Mouse (Mus musculus): ENCODE measurements around the gene Itpa. TPM values are rescaled to one million over a fixed set of nuclear protein-coding genes. Genes with fewer than 3 reads are reported as not detected.
"Not testable (repeated sequence)": the region's sequence is repeated elsewhere in the genome, so short reads cannot be mapped to it uniquely, and the experiment has no call there.

The Itpa gene
- polyA plus RNA-seq, 1 experiment from 2014 or later, result 123 TPM

GRCm38 (mm10) chr2:130639276-130639675 is 28.1 kb upstream of the Itpa start:
- H3K9me3 ChIP-seq, result no peaks in the 10 kb centered on the region
- no peak overlapping the region for H3K4me2 ChIP-seq
- H3K27ac ChIP-seq (replicated peaks), result no peak overlapping the region
- H3K4me3 ChIP-seq, result no peak overlapping the region
- peaks cover 35% of the 10 kb centered on the region for H3K27me3 ChIP-seq
- peaks cover 6% of the 10 kb centered on the region for H3K36me3 ChIP-seq
- peaks cover 41% of the 10 kb centered on the region for H3K4me1 ChIP-seq (replicated peaks)
- ATAC-seq (ENCODE audit: low FRiP score, low read depth), result no peak
- H3K9ac ChIP-seq, result no peak overlapping the region
- WGBS, result 76% methylated on average over 6 of the region's 6 CpGs

GRCm38 (mm10) chr2:130641351-130642025 is 25.9 kb upstream of the Itpa start:
- peak overlapping the region; percentile 81 for H3K4me2 ChIP-seq
- H3K9me3 ChIP-seq, result no peaks in the 10 kb centered on the region
- H3K4me1 ChIP-seq (replicated peaks), result peaks cover 22% of the 10 kb centered on the region
- WGBS, result 73% methylated on average over 6 of the region's 6 CpGs
- peak overlapping the region; percentile 88; the same call in 1 of the 2 replicates for H3K27ac ChIP-seq (replicated peaks)
- ATAC-seq (ENCODE audit: low FRiP score, low read depth), result 0 out of 2 replicates have a peak, but pooled peaks have one; percentile 7
- peak overlapping the region; percentile 93 for H3K4me3 ChIP-seq
- no peaks in the 10 kb centered on the region for H3K36me3 ChIP-seq
- H3K9ac ChIP-seq, result peak overlapping the region; percentile 91
- H3K27me3 ChIP-seq, result peaks cover 13% of the 10 kb centered on the region

GRCm38 (mm10) chr2:130642197-130642660 is 25.2 kb upstream of the Itpa start:
- peaks cover 22% of the 10 kb centered on the region for H3K4me1 ChIP-seq (replicated peaks)
- peak overlapping the region; percentile 88 for H3K27ac ChIP-seq (replicated peaks)
- peak overlapping the region; percentile 91 for H3K9ac ChIP-seq
- H3K4me3 ChIP-seq, result peak overlapping the region; percentile 93
- 2% methylated on average over 16 of the region's 27 CpGs for WGBS
- H3K9me3 ChIP-seq, result no peaks in the 10 kb centered on the region
- peaks cover 7% of the 10 kb centered on the region; the same call in 1 of the 2 replicates for H3K36me3 ChIP-seq
- ATAC-seq (ENCODE audit: low FRiP score, low read depth), result peak; percentile 75
- H3K27me3 ChIP-seq, result peaks cover 5% of the 10 kb centered on the region
- peak overlapping the region; percentile 81 for H3K4me2 ChIP-seq

- peak; percentile 95 for ATAC-seq (ENCODE audit: low FRiP score, low read depth)
- H3K9ac ChIP-seq, result peak within 1 kb of the TSS; percentile 91
- H3K4me1 ChIP-seq (replicated peaks), result peaks cover 22% of the 10 kb centered on the region
- H3K9me3 ChIP-seq, result no peaks in the 10 kb centered on the region
- peak within 1 kb of the TSS; percentile 81 for H3K4me2 ChIP-seq
- no peaks in the 10 kb centered on the region; the same call in 1 of the 2 replicates for H3K27me3 ChIP-seq
- H3K4me3 ChIP-seq, result peak within 1 kb of the TSS; percentile 93
- H3K27ac ChIP-seq (replicated peaks), result peak within 1 kb of the TSS; percentile 88
- H3K36me3 ChIP-seq, result peaks cover 7% of the 10 kb centered on the region; the same call in 1 of the 2 replicates
- 4% methylated on average over 24 of the region's 40 CpGs for WGBS
Measured at GRCm38 (mm10) chr2:130642684-130643369, 24.6 kb upstream of the Itpa start, which contains the start of gene Lzts3. Gene Lzts3 (minus strand): TSS chr2:130642803.

GRCm38 (mm10) chr2:130645198-130645597 is 22.2 kb upstream of the Itpa start:
- peaks cover 12% of the 10 kb centered on the region; the same call in 1 of the 2 replicates for H3K36me3 ChIP-seq
- H3K9ac ChIP-seq, result no peak overlapping the region
- WGBS, result 82% methylated on average over 4 of the region's 4 CpGs
- H3K4me3 ChIP-seq, result no peak overlapping the region
- H3K4me2 ChIP-seq, result no peak overlapping the region
- ATAC-seq (ENCODE audit: low FRiP score, low read depth), result no peak
- no peaks in the 10 kb centered on the region for H3K27me3 ChIP-seq
- H3K27ac ChIP-seq (replicated peaks), result no peak overlapping the region
- H3K4me1 ChIP-seq (replicated peaks), result peaks cover 22% of the 10 kb centered on the region
- no peaks in the 10 kb centered on the region for H3K9me3 ChIP-seq

GRCm38 (mm10) chr2:130649028-130649427 is 18.4 kb upstream of the Itpa start:
- ATAC-seq (ENCODE audit: low FRiP score, low read depth); H3K27me3 ChIP-seq; H3K9me3 ChIP-seq; H3K4me3 ChIP-seq; H3K4me1 ChIP-seq (replicated peaks); H3K4me2 ChIP-seq; H3K9ac ChIP-seq; H3K27ac ChIP-seq (replicated peaks): not testable (repeated sequence)
- WGBS, result 89% methylated on average over 6 of the region's 6 CpGs
- peaks cover 34% of the 10 kb centered on the region for H3K36me3 ChIP-seq

GRCm38 (mm10) chr2:130653303-130653702 is 14.1 kb upstream of the Itpa start:
- Histone ChIP-seq H3K36me3 (peaks cover 61% of the 10 kb centered on the region), H3K9ac (no peak overlapping the region), H3K4me2 (no peak overlapping the region), H3K9me3 (no peaks in the 10 kb centered on the region), H3K27me3 (no peaks in the 10 kb centered on the region), H3K27ac (replicated peaks) (no peak overlapping the region), H3K4me3 (no peak overlapping the region), H3K4me1 (replicated peaks) (no peaks in the 10 kb centered on the region)
- ATAC-seq (ENCODE audit: low FRiP score, low read depth), result no peak
- WGBS, result 84% methylated on average over 2 of the region's 2 CpGs

- Histone ChIP-seq H3K4me2 (no peak overlapping the region), H3K27ac (replicated peaks) (no peak overlapping the region), H3K36me3 (peaks cover 64% of the 10 kb centered on the region), H3K9ac (no peak overlapping the region), H3K4me1 (replicated peaks) (no peaks in the 10 kb centered on the region), H3K27me3 (no peaks in the 10 kb centered on the region), H3K4me3 (no peak overlapping the region), H3K9me3 (no peaks in the 10 kb centered on the region)
- WGBS, result 88% methylated on average over 1 of the region's 1 CpGs
- no peak for ATAC-seq (ENCODE audit: low FRiP score, low read depth)
Measured at GRCm38 (mm10) chr2:130653760-130654159, 13.7 kb upstream of the Itpa start.

- Histone ChIP-seq H3K9ac (no peak overlapping the region), H3K27me3 (no peaks in the 10 kb centered on the region), H3K27ac (replicated peaks) (no peak overlapping the region), H3K4me3 (no peak overlapping the region), H3K4me2 (no peak overlapping the region), H3K4me1 (replicated peaks) (no peaks in the 10 kb centered on the region), H3K36me3 (peaks cover 69% of the 10 kb centered on the region), H3K9me3 (no peaks in the 10 kb centered on the region)
- WGBS, result 98% methylated on average over 6 of the region's 6 CpGs
- ATAC-seq (ENCODE audit: low FRiP score, low read depth), result no peak
Measured at GRCm38 (mm10) chr2:130655660-130656339, 11.6 kb upstream of the Itpa start.

- H3K9me3 ChIP-seq, result no peaks in the 10 kb centered on the region
- H3K9ac ChIP-seq, result no peak overlapping the region
- H3K27ac ChIP-seq (replicated peaks), result no peak overlapping the region
- ATAC-seq (ENCODE audit: low FRiP score, low read depth), result no peak
- no peak overlapping the region for H3K4me3 ChIP-seq
- H3K4me2 ChIP-seq, result no peak overlapping the region
- no peaks in the 10 kb centered on the region for H3K4me1 ChIP-seq (replicated peaks)
- H3K27me3 ChIP-seq, result no peaks in the 10 kb centered on the region
- 94% methylated on average over 9 of the region's 9 CpGs for WGBS
- peaks cover 71% of the 10 kb centered on the region for H3K36me3 ChIP-seq
Measured at GRCm38 (mm10) chr2:130656536-130656935, 10.9 kb upstream of the Itpa start.

GRCm38 (mm10) chr2:130657541-130657940 is 9.9 kb upstream of the Itpa start:
- H3K9ac ChIP-seq, result no peak overlapping the region
- H3K27ac ChIP-seq (replicated peaks), result no peak overlapping the region
- H3K4me2 ChIP-seq, result no peak overlapping the region
- H3K36me3 ChIP-seq, result peaks cover 67% of the 10 kb centered on the region
- ATAC-seq (ENCODE audit: low FRiP score, low read depth), result no peak
- WGBS, result 89% methylated on average over 6 of the region's 6 CpGs
- peaks cover 6% of the 10 kb centered on the region; the same call in 1 of the 2 replicates for H3K4me1 ChIP-seq (replicated peaks)
- no peak overlapping the region for H3K4me3 ChIP-seq
- no peaks in the 10 kb centered on the region for H3K27me3 ChIP-seq
- H3K9me3 ChIP-seq, result no peaks in the 10 kb centered on the region

- ATAC-seq (ENCODE audit: low FRiP score, low read depth), result no peak
Measured at GRCm38 (mm10) chr2:130658530-130658929, 8.9 kb upstream of the Itpa start.

More at GRCm38 (mm10) chr2:130658530-130658929, 8.9 kb upstream of the Itpa start:
- Histone ChIP-seq H3K27me3 (no peaks in the 10 kb centered on the region), H3K36me3 (peaks cover 58% of the 10 kb centered on the region), H3K27ac (replicated peaks) (no peak overlapping the region), H3K9ac (no peak overlapping the region), H3K9me3 (no peaks in the 10 kb centered on the region), H3K4me3 (no peak overlapping the region), H3K4me2 (no peak overlapping the region), H3K4me1 (replicated peaks) (peaks cover 16% of the 10 kb centered on the region)
- 97% methylated on average over 10 of the region's 10 CpGs for WGBS
